Mouse (Mus musculus): ENCODE data around the gene Col24a1. TPM values are rescaled to one million over a fixed set of nuclear protein-coding genes. Genes with fewer than 3 reads are reported as not detected.
"Not testable (repeated sequence)": the region's sequence is repeated elsewhere in the genome, so short reads cannot be mapped to it uniquely, and the experiment has no call there.

Col24a1 gene
- total RNA-seq, 2 experiments from 2014 or later = 0.05 TPM; not detected in 1

DNA sequence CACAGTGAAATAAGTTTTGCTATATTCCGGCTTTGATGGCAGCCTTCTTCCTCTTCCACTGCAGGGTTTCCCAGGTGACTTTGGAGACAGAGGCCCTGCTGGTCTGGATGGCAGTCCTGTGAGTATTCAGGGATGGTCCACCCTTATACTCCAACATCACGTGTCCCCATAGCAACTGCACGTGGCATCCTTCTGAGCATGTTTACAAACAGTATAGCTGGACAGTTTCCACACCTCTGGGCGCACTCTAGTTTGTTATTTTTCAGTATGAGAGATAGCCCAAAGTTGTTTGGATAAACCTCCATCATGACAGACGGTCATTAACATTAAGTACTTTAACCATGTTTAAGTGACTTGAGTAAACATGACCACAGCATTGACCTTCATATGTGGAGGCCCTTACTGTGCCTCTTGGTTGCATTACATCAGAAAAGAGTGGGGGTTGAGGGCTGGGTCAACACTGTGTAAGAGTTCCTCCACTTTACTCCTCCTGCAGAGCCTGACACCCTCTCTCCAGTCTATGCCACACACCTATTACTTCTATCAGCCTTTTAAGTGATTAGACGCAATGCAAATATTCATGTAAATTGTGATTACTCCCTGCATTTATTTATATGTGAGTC lies 64.7 kb downstream of the Col24a1 start:
- DNase-seq = no peak

- DNase-seq = peak in 1 of 2 experiments; percentile 20
Measured at GRCm38 (mm10) chr3:145365227-145365626, 73.0 kb downstream of the Col24a1 start.

GRCm38 (mm10) chr3:145367176-145367717 lies 75.0 kb downstream of the Col24a1 start:
- DNase-seq = no peak

- peak in 1 of 2 experiments; percentile 4 for DNase-seq
Measured at GRCm38 (mm10) chr3:145376298-145376697, 84.0 kb downstream of the Col24a1 start.

DNA sequence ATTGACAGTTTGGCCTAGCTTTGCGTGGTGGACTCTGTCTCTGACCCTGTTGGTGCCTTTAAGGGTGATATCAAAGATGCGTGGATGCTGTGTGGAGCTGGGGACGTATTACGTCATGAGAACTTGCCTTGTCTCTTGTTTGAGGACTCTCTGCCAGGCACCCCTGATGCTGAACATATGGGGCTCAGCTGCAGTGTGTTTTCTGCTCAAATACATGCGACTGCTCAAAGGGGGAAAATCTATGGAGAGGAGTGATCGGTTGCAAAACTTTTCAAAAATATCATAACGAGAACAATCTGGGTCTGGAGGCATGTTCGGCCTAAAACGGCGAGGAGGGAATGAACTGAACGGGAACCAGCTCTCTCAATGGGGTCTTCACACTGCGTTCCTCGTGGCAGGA lies 90.8 kb downstream of the Col24a1 start:
- DNase-seq = no peak

GRCm38 (mm10) chr3:145386434-145386833 lies 94.2 kb downstream of the Col24a1 start:
- no peak for DNase-seq

DNA sequence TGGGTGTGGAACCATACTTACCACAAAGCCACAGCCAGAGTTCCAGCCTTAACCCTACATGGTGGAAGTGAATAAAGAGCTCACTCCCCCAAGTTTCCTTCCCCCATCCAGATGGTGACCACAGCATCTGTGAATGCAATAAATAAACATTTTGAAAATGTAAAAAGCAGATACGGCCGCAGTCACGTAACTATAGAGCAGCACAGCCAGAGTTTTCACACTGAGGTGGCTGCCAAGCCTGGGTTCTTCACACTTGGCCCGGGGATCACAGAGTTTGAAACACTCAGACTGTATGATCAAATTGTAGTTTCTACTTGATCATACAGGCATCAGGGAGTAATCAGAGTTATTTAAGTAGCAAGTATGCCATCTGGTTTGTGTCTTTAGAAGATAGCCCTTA lies 98.4 kb downstream of the Col24a1 start:
- DNase-seq = peak in 1 of 2 experiments; percentile 30

DNA sequence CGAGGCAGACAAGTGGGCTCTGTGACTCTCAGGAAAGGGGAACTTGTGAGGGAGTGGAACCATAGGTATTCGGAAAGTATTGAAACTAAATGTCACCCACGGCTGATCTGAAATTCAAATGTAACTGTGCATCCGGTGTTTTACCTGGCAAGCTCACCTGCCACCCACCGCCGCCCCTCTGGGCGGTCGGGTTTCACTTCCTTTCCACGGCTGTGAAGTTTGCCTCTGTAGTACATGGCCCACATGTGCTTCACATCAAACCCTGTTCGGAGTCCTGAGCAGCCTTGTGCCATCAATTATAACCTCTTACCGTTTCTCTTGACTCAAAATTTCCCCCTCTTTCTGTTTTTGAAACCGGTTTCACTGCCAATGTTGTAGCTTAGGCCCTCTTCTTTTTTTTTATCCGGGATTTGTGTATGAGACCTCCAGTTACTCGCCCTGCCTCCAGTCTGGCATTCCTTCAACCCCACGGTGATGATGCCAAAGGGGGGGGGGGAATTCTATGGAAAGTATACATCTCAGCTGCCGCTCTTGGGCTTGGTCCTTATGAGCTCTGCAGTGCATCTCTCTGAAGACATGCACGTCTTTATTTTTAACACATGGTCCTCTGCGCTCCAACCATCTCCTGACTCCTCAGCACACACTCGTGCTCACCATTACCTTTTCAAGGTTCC lies 99.9 kb downstream of the Col24a1 start:
- DNase-seq = no peak

DNA sequence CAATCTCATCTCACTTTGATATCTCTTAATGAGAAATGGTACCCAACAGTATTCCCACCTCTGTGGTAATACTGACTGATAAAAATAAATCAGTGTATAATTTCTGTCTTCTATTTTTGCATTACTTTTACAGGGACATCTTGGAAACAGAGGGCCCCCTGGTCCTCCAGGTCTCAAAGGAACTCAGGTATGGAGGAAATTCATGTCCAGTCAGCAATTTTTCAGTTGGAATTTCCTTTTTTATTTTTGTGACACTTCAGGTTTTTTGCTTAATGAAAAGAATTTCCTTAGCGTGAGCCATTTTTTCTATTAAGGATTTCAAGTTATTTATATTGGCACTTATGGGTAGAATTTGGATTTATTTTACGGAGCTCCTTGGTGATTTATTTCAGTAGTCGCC lies 106.9 kb downstream of the Col24a1 start:
- no peak for DNase-seq

DNA sequence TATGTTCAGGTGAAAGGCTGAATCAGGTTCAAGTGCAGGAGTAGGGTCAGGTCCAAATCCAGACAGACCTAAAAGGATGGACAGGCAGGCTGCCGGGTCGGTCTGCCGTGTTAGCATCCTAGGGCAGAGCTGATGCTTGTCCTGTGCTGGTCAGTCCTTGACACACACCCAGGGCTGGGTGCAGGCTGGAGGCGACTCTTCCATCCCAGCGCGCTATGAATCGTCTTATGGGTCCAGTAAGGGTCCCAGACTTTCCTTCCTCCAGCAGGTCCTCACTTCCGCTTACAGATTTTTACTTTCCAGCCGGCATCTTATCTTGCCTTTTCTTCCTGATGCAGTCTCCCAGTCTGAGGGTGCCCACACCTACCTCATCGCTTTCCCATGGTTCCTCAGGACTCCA lies 110.0 kb downstream of the Col24a1 start:
- no peak for DNase-seq

DNA sequence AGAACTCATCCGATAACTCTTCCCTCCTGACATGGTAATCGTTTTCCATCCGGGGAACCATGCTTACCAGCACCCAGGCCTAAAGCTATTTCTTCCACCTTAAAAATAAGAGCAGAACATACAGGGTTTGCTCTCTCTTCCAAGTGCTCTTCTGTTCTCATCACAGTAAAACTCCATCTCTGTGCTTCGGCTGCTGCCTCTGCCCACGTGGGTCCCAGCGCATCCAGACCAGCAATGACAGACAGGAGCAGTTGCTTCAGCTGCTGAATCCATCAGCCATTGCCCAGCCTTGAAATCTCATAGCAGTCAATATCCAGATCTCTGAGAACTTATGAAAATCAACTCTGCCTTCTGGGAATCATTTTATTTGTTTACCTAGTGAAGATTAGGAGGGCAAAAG lies 110.7 kb downstream of the Col24a1 start:
- no peak for DNase-seq

DNA sequence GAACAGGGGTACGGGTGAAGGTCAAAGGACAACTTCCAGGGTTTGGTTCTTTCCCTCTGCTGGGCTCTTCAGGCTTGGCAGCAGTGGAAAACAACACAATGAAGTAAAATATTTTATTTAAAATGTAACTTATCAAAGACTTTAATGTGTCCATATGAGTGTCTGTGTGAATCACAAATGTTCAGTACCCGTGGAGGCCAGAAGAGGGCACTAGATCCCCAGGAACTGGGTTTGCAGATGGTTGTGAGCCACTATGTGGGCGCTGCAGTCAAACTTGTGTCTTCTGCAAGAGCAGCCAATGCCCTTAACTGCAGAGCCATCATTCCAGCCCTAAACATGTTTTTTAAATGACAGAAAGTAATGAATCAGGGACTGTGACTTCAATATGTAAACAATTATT lies 115.8 kb downstream of the Col24a1 start:
- DNase-seq = peak in 1 of 2 experiments; percentile 19

DNA sequence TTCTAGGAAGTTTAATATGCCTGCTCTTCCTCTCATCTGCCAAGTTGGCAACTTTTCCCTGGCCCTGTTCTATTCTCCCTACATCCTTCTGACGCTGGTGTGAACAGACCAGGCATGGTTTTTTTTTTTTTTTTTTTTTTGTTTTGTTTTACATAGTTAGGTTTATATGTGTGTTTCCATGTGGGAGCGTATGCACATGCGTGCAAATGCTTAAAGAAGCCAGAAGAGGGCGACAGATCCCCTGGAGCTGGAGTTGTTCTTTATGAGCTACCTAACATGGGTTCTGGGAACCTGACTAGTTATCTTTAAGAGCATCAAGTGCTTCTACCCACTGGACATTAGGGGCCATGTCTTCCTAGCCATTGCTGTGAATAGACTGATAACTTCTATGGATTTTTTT lies 119.9 kb downstream of the Col24a1 start:
- DNase-seq = no peak

- no peak for DNase-seq
Measured at GRCm38 (mm10) chr3:145414362-145414761, 122.1 kb downstream of the Col24a1 start.

GRCm38 (mm10) chr3:145417809-145418208 lies 125.5 kb downstream of the Col24a1 start:
- peak; percentile 4 to 6 for DNase-seq

- no peak for DNase-seq
Measured at GRCm38 (mm10) chr3:145420421-145420820, 128.1 kb downstream of the Col24a1 start.

- DNase-seq = no peak
Measured at GRCm38 (mm10) chr3:145422044-145422443, 129.8 kb downstream of the Col24a1 start.

DNA sequence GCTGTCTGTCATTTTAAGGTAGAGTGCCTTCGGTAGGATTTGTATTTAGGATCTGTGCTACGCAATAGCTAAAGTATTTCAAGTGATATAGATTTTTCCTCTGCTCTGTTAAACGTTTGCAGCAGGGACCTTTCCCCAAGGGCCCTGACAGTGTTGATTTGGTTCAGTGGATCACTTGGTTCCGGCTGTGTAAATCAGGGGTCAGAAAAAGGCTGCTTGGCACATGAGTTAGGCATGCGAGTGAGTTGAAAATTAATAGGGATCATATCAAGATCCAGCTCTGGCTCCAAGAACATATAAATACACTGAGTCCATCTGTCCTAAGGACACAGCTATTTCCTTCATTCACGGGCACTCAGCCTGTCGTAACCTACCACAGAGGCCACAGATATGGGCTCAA lies 146.1 kb downstream of the Col24a1 start:
- DNase-seq = no peak

DNA sequence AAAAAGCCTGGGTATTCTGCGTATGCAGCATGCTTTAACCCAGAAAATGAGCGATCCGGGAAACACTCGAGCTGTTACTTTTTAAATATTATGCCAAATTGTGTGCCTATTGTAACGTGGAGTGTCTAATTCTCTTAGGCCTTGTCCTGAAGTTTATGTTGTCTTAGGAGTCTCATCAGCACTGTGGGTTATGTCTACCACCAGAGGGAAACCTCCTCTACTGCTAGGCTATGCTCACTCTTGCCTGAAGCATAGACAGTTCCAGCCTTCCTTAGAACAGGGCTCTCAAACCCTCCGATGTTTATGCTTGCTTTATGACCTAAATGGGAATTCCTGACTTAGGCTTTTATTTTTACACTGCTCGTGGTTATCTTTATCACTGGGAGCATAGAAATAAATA lies 146.8 kb downstream of the Col24a1 start:
- DNase-seq = no peak

- DNase-seq = no peak
Measured at GRCm38 (mm10) chr3:145440993-145441392, 148.7 kb downstream of the Col24a1 start.

DNA sequence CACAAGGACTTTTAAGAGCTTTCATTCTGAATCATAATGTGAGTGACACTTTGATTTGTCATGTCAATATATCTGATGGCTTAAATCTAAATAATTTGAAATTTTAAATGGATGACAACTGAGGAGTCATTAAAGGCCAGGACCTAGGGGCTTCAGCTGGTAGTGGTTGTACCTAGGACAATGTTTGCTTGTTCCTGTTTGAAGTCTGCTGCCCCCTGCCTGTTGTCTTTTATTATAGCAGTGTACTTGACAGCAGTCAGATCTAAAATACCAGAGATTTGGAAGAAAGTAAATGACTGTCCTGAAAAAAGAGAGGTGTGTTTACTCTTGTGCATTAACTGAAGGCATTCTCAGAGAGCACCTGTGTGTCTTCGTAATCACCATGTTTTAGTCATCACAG lies 150.0 kb downstream of the Col24a1 start:
- peak in 1 of 2 experiments; percentile 42 for DNase-seq

DNA sequence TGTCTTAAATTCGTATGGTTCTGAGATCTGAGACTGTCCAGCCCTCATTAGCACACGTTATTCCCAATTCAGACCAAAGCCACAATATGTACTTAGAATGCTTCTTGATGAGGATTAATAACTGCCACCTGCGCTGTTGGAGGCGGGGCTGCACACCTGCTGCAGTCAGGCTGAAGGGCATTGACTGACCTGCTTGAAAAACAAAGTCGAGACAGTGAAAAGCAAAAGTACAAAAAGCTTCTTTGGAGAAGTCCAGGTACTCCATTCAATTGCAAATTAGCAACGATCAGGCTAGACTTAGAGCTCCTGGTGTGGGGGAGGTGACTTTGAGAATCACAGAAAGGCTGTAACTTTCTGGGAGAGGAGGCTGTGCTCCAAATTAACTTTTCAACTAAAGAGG lies 150.9 kb downstream of the Col24a1 start:
- not testable (repeated sequence) for DNase-seq

DNA sequence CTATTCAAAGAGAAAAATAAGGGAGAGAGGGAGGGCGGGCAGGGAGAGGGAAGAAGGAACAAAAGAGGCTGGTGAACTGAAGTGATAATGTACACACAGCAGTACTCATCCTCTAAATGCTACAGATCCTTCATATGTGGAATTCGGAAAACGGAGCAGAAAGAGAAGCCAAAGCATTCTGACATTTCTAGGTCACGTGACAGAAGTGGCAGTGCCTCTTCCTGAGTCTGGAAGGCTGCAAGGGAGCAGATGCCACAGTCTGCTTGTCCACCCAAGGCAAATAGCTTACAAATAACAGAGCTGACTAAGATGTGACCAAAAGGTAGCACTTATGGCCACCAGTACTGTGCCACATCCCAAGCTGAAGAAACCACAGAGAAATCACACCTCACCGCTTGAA lies 164.8 kb downstream of the Col24a1 start:
- no peak for DNase-seq

DNA sequence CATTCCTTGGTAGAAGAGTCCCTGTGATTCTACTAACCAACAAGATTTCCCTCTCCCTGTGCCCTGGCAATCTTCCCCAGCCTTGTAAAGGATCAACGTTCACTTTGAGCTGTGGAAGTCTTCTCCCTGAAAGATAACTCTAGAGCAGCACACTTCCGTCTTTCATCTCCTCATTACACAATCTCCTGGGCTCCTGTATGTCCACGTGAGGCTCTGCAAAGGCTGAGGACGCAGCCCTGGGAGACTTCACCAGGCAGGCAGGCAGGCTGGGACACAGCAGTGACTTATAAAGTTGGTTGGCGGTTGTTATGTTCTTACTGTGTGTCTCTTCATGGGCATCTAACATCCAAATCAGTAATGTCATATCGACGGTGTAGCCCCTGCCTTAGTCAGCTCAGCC lies 170.1 kb downstream of the Col24a1 start:
- peak; percentile 9 to 12 for DNase-seq
